Mouse (Mus musculus) retina, embryonic 14.5 days (tissue): ENCODE measurements around the gene Ggcx.
"Not testable (repeated sequence)": the region's sequence is repeated elsewhere in the genome, so short reads cannot be mapped to it uniquely, and the experiment has no call there.

Experiments
- DNase-seq: peaks from one replicate; pipeline ENCODE4 v3.0.0-alpha.2; 2015; ENCODE audit warnings: low spot score

Ggcx gene

GRCm38 (mm10) chr6:72429061-72429842 lies 15.1 kb downstream of the Ggcx start:
- no peak for DNase-seq

GRCm38 (mm10) chr6:72430989-72431921 lies 17.1 kb downstream of the Ggcx start:
- no peak for DNase-seq

- DNase-seq = no peak
Observed at GRCm38 (mm10) chr6:72432153-72432552, 18.0 kb downstream of the Ggcx start.

GRCm38 (mm10) chr6:72438226-72438625 lies 24.1 kb downstream of the Ggcx start:
- DNase-seq = no peak

GRCm38 (mm10) chr6:72438862-72439354 lies 24.8 kb downstream of the Ggcx start:
- DNase-seq = peak; percentile 79

- DNase-seq = peak; percentile 95
Observed at GRCm38 (mm10) chr6:72439355-72440185, 25.5 kb downstream of the Ggcx start, which contains the start of gene Mat2a. Mat2a (minus strand) TSS chr6:72439558.

GRCm38 (mm10) chr6:72440186-72440990 lies 26.3 kb downstream of the Ggcx start:
- no peak for DNase-seq

GRCm38 (mm10) chr6:72442921-72443604 lies 29.0 kb downstream of the Ggcx start:
- DNase-seq = no peak

- no peak for DNase-seq
Observed at GRCm38 (mm10) chr6:72445011-72445410, 30.9 kb downstream of the Ggcx start.

- no peak for DNase-seq
Observed at GRCm38 (mm10) chr6:72447487-72447886, 33.4 kb downstream of the Ggcx start.

GRCm38 (mm10) chr6:72451778-72452177 lies 37.7 kb downstream of the Ggcx start:
- not testable (repeated sequence) for DNase-seq

GRCm38 (mm10) chr6:72452329-72452728 lies 38.2 kb downstream of the Ggcx start:
- DNase-seq = no peak

- no peak for DNase-seq
Observed at GRCm38 (mm10) chr6:72453578-72453977, 39.5 kb downstream of the Ggcx start.

- DNase-seq = no peak
Observed at GRCm38 (mm10) chr6:72454072-72454746, 40.1 kb downstream of the Ggcx start.

- peak; percentile 29 for DNase-seq
Observed at GRCm38 (mm10) chr6:72454833-72455373, 40.8 kb downstream of the Ggcx start.

GRCm38 (mm10) chr6:72456567-72456966 lies 42.5 kb downstream of the Ggcx start:
- DNase-seq = no peak

- no peak for DNase-seq
Observed at GRCm38 (mm10) chr6:72458418-72458817, 44.3 kb downstream of the Ggcx start.

GRCm38 (mm10) chr6:72458921-72459320 lies 44.8 kb downstream of the Ggcx start:
- no peak for DNase-seq

- no peak for DNase-seq
Observed at GRCm38 (mm10) chr6:72460036-72460801, 46.1 kb downstream of the Ggcx start.
